Mouse (Mus musculus) adrenal gland, postnatal 4 days (tissue): ENCODE results near the gene Ryr3. TPM values are rescaled to one million over a fixed set of nuclear protein-coding genes. Genes with fewer than 3 reads are reported as not detected.

Source experiments
- microRNA-seq: library from miRNA; unstranded; fragments of <30 nt; microRNA quantifications from one replicate; pipeline ENCODE4 v1.2.0, GENCODE M21; 2021
- total RNA-seq, 2 experiments: library from RNA; stranded (reverse); gene quantifications; 2 replicates each; pipeline ENCODE4 v1.2.3; 2021

Ryr3 gene
- total RNA-seq, 2 experiments from 2014 or later = 1.4 to 2.1 TPM

Small RNA genes within 50 kb of the gene (microRNA-seq; reads per million reads assigned to microRNA genes)
- gene Gm44374 = not detected

Other genes with a start within 250 kb of the Ryr3 start
- gene Tmco5b, start 68.6 kb upstream of the Ryr3 start, total RNA-seq = not detected
- 10 to 100 TPM in 1 of 2 experiments, 1 to 10 TPM in 1; 3.8 to 11.8 TPM for gene Fmn1, start 110.6 kb upstream of the Ryr3 start, total RNA-seq